Mouse (Mus musculus): ENCODE measurements around the gene Fabp3. TPM values are rescaled to one million over a fixed set of nuclear protein-coding genes. Genes with fewer than 3 reads are reported as not detected.

Fabp3 gene
- polyA plus RNA-seq, 1 experiment from 2014 or later = 31.5 TPM

GRCm38 (mm10) chr4:130313552-130313951 is 5.2 kb downstream of the Fabp3 start:
- Histone ChIP-seq H3K9me3 (ENCODE audit: control insufficient read depth, low read length) (no peaks in the 10 kb centered on the region), H3K4me2 (ENCODE audit: low read depth) (no peak overlapping the region), H3K9ac (ENCODE audit: low read length) (no peak overlapping the region), H3K27ac (ENCODE audit: low read depth, low read length) (no peak overlapping the region), H3K36me3 (ENCODE audit: control insufficient read depth, insufficient read depth, low read length) (peaks cover 6% of the 10 kb centered on the region), H3K27me3 (ENCODE audit: control insufficient read depth, insufficient read depth, low read length) (peaks cover 22% of the 10 kb centered on the region), H3K4me3 (ENCODE audit: low read depth, low read length) (no peak overlapping the region), H3K4me1 (ENCODE audit: control insufficient read depth, insufficient read depth, low read length) (peaks cover 4% of the 10 kb centered on the region)
- no peak for ATAC-seq (ENCODE audit: insufficient read depth, low FRiP score, low TSS enrichment)
- no peak for DNase-seq (ENCODE audit: low spot score)
- 85% methylated on average over 4 of the region's 4 CpGs for WGBS

- ATAC-seq (ENCODE audit: insufficient read depth, low FRiP score, low TSS enrichment) = no peak
- H3K36me3 ChIP-seq (ENCODE audit: control insufficient read depth, insufficient read depth, low read length) = peaks cover 6% of the 10 kb centered on the region
Observed at GRCm38 (mm10) chr4:130315771-130316527, 7.6 kb downstream of the Fabp3 start.

GRCm38 (mm10) chr4:130316691-130317090 is 8.3 kb downstream of the Fabp3 start:
- H3K4me2 ChIP-seq (ENCODE audit: low read depth) = no peak overlapping the region
- H3K9ac ChIP-seq (ENCODE audit: low read length) = no peak overlapping the region
- H3K9me3 ChIP-seq (ENCODE audit: control insufficient read depth, low read length) = no peaks in the 10 kb centered on the region
- ATAC-seq (ENCODE audit: insufficient read depth, low FRiP score, low TSS enrichment) = no peak
- no peaks in the 10 kb centered on the region for H3K4me1 ChIP-seq (ENCODE audit: control insufficient read depth, insufficient read depth, low read length)
- H3K27ac ChIP-seq (ENCODE audit: low read depth, low read length) = no peak overlapping the region
- peaks cover 8% of the 10 kb centered on the region for H3K36me3 ChIP-seq (ENCODE audit: control insufficient read depth, insufficient read depth, low read length)
- H3K27me3 ChIP-seq (ENCODE audit: control insufficient read depth, insufficient read depth, low read length) = no peaks in the 10 kb centered on the region
- no peak for DNase-seq (ENCODE audit: low spot score)
- no peak overlapping the region for H3K4me3 ChIP-seq (ENCODE audit: low read depth, low read length)
- 85% methylated on average over 10 of the region's 10 CpGs for whole genome bisulfite sequencing

More at GRCm38 (mm10) chr4:130315771-130316527, 7.6 kb downstream of the Fabp3 start:
- no peaks in the 10 kb centered on the region for H3K9me3 ChIP-seq (ENCODE audit: control insufficient read depth, low read length)
- no peak overlapping the region for H3K4me2 ChIP-seq (ENCODE audit: low read depth)
- H3K4me3 ChIP-seq (ENCODE audit: low read depth, low read length) = no peak overlapping the region
- WGBS = 81% methylated on average over 13 of the region's 13 CpGs
- no peaks in the 10 kb centered on the region; the same call in 1 of the 2 replicates for H3K27me3 ChIP-seq (ENCODE audit: control insufficient read depth, insufficient read depth, low read length)
- H3K27ac ChIP-seq (ENCODE audit: low read depth, low read length) = no peak overlapping the region
- H3K4me1 ChIP-seq (ENCODE audit: control insufficient read depth, insufficient read depth, low read length) = no peaks in the 10 kb centered on the region
- no peak overlapping the region for H3K9ac ChIP-seq (ENCODE audit: low read length)
- no peak for DNase-seq (ENCODE audit: low spot score)

GRCm38 (mm10) chr4:130318122-130318521 is 9.7 kb downstream of the Fabp3 start:
- WGBS = 71% methylated on average over 3 of the region's 3 CpGs
- no peak for DNase-seq (ENCODE audit: low spot score)
- Histone ChIP-seq H3K27ac (ENCODE audit: low read depth, low read length) (no peak overlapping the region), H3K27me3 (ENCODE audit: control insufficient read depth, insufficient read depth, low read length) (no peaks in the 10 kb centered on the region), H3K4me3 (ENCODE audit: low read depth, low read length) (no peak overlapping the region), H3K4me1 (ENCODE audit: control insufficient read depth, insufficient read depth, low read length) (no peaks in the 10 kb centered on the region), H3K4me2 (ENCODE audit: low read depth) (no peak overlapping the region), H3K36me3 (ENCODE audit: control insufficient read depth, insufficient read depth, low read length) (peaks cover 8% of the 10 kb centered on the region), H3K9me3 (ENCODE audit: control insufficient read depth, low read length) (no peaks in the 10 kb centered on the region), H3K9ac (ENCODE audit: low read length) (no peak overlapping the region)
- no peak for ATAC-seq (ENCODE audit: insufficient read depth, low FRiP score, low TSS enrichment)

GRCm38 (mm10) chr4:130319564-130319963 is 11.2 kb downstream of the Fabp3 start:
- H3K4me2 ChIP-seq (ENCODE audit: low read depth) = no peak overlapping the region
- H3K9ac ChIP-seq (ENCODE audit: low read length) = no peak overlapping the region
- H3K27me3 ChIP-seq (ENCODE audit: control insufficient read depth, insufficient read depth, low read length) = no peaks in the 10 kb centered on the region
- no peaks in the 10 kb centered on the region for H3K4me1 ChIP-seq (ENCODE audit: control insufficient read depth, insufficient read depth, low read length)
- H3K9me3 ChIP-seq (ENCODE audit: control insufficient read depth, low read length) = no peaks in the 10 kb centered on the region
- DNase-seq (ENCODE audit: low spot score) = no peak
- no peak for ATAC-seq (ENCODE audit: insufficient read depth, low FRiP score, low TSS enrichment)
- peaks cover 9% of the 10 kb centered on the region for H3K36me3 ChIP-seq (ENCODE audit: control insufficient read depth, insufficient read depth, low read length)
- no peak overlapping the region for H3K27ac ChIP-seq (ENCODE audit: low read depth, low read length)
- H3K4me3 ChIP-seq (ENCODE audit: low read depth, low read length) = no peak overlapping the region
- WGBS = 84% methylated on average over 7 of the region's 7 CpGs

- WGBS = 98% methylated on average over 7 of the region's 7 CpGs
- Histone ChIP-seq H3K36me3 (ENCODE audit: control insufficient read depth, insufficient read depth, low read length) (peaks cover 5% of the 10 kb centered on the region), H3K27me3 (ENCODE audit: control insufficient read depth, insufficient read depth, low read length) (no peaks in the 10 kb centered on the region), H3K4me2 (ENCODE audit: low read depth) (no peak overlapping the region), H3K4me1 (ENCODE audit: control insufficient read depth, insufficient read depth, low read length) (no peaks in the 10 kb centered on the region), H3K4me3 (ENCODE audit: low read depth, low read length) (no peak overlapping the region), H3K27ac (ENCODE audit: low read depth, low read length) (no peak overlapping the region), H3K9ac (ENCODE audit: low read length) (no peak overlapping the region), H3K9me3 (ENCODE audit: control insufficient read depth, low read length) (no peaks in the 10 kb centered on the region)
- no peak for DNase-seq (ENCODE audit: low spot score)
- no peak for ATAC-seq (ENCODE audit: insufficient read depth, low FRiP score, low TSS enrichment)
Observed at GRCm38 (mm10) chr4:130321640-130322039, 13.2 kb downstream of the Fabp3 start.

- H3K27ac ChIP-seq (ENCODE audit: low read depth, low read length) = no peak overlapping the region
- no peak overlapping the region for H3K4me2 ChIP-seq (ENCODE audit: low read depth)
- H3K9ac ChIP-seq (ENCODE audit: low read length) = no peak overlapping the region
- no peaks in the 10 kb centered on the region for H3K9me3 ChIP-seq (ENCODE audit: control insufficient read depth, low read length)
- H3K4me1 ChIP-seq (ENCODE audit: control insufficient read depth, insufficient read depth, low read length) = no peaks in the 10 kb centered on the region
- ATAC-seq (ENCODE audit: insufficient read depth, low FRiP score, low TSS enrichment) (no peak), DNase-seq (ENCODE audit: low spot score) (no peak)
- 90% methylated on average over 7 of the region's 7 CpGs for WGBS
- peaks cover 7% of the 10 kb centered on the region for H3K36me3 ChIP-seq (ENCODE audit: control insufficient read depth, insufficient read depth, low read length)
- no peak overlapping the region for H3K4me3 ChIP-seq (ENCODE audit: low read depth, low read length)
- H3K27me3 ChIP-seq (ENCODE audit: control insufficient read depth, insufficient read depth, low read length) = no peaks in the 10 kb centered on the region
Observed at GRCm38 (mm10) chr4:130322567-130322966, 14.2 kb downstream of the Fabp3 start.

- Histone ChIP-seq H3K27ac (ENCODE audit: low read depth, low read length) (no peak overlapping the region), H3K4me2 (ENCODE audit: low read depth) (no peak overlapping the region), H3K4me1 (ENCODE audit: control insufficient read depth, insufficient read depth, low read length) (no peaks in the 10 kb centered on the region), H3K27me3 (ENCODE audit: control insufficient read depth, insufficient read depth, low read length) (no peaks in the 10 kb centered on the region), H3K9ac (ENCODE audit: low read length) (no peak overlapping the region), H3K9me3 (ENCODE audit: control insufficient read depth, low read length) (no peaks in the 10 kb centered on the region), H3K36me3 (ENCODE audit: control insufficient read depth, insufficient read depth, low read length) (peaks cover 7% of the 10 kb centered on the region), H3K4me3 (ENCODE audit: low read depth, low read length) (no peak overlapping the region)
- DNase-seq (ENCODE audit: low spot score) (no peak), ATAC-seq (ENCODE audit: insufficient read depth, low FRiP score, low TSS enrichment) (no peak)
- WGBS = 74% methylated on average over 1 of the region's 1 CpGs
Observed at GRCm38 (mm10) chr4:130323165-130323564, 14.8 kb downstream of the Fabp3 start.

GRCm38 (mm10) chr4:130323607-130324006 is 15.2 kb downstream of the Fabp3 start:
- Histone ChIP-seq H3K4me1 (ENCODE audit: control insufficient read depth, insufficient read depth, low read length) (no peaks in the 10 kb centered on the region), H3K9ac (ENCODE audit: low read length) (no peak overlapping the region), H3K4me2 (ENCODE audit: low read depth) (no peak overlapping the region), H3K27me3 (ENCODE audit: control insufficient read depth, insufficient read depth, low read length) (no peaks in the 10 kb centered on the region), H3K9me3 (ENCODE audit: control insufficient read depth, low read length) (no peaks in the 10 kb centered on the region), H3K27ac (ENCODE audit: low read depth, low read length) (no peak overlapping the region), H3K4me3 (ENCODE audit: low read depth, low read length) (no peak overlapping the region), H3K36me3 (ENCODE audit: control insufficient read depth, insufficient read depth, low read length) (peaks cover 7% of the 10 kb centered on the region)
- no peak for DNase-seq (ENCODE audit: low spot score)
- WGBS = 86% methylated on average over 5 of the region's 5 CpGs
- no peak for ATAC-seq (ENCODE audit: insufficient read depth, low FRiP score, low TSS enrichment)

Data from neural tube, embryonic 11.5 days (tissue).